Mouse (Mus musculus) ES-Bruce4 (cell line): ENCODE measurements around the gene Ypel2. TPM values are rescaled to one million over a fixed set of nuclear protein-coding genes. Genes with fewer than 3 reads are reported as not detected.

Experiments used
- H3K27ac ChIP-seq: 2 replicates; pipeline ENCODE4 v1.5.1; 2012; ENCODE audit warnings: low read length, inconsistent platforms; ENCODE audit not compliant: insufficient read depth
- H3K27me3 ChIP-seq: 2 replicates; pipeline ENCODE4 v1.6.1; 2012; ENCODE audit warnings: mild to moderate bottlenecking, low read length, inconsistent platforms; ENCODE audit not compliant: control insufficient read depth, poor library complexity, insufficient read depth, severe bottlenecking
- H3K36me3 ChIP-seq: 2 replicates; pipeline ENCODE4 v1.6.1; 2012; ENCODE audit warnings: inconsistent platforms, mild to moderate bottlenecking, low read length, moderate library complexity; ENCODE audit not compliant: control insufficient read depth, poor library complexity, insufficient read depth, severe bottlenecking
- H3K4me1 ChIP-seq: one replicate; pipeline ENCODE4 v1.8.1; 2011; ENCODE audit warnings: low read length; ENCODE audit not compliant: control insufficient read depth, insufficient read depth
- H3K4me3 ChIP-seq: 2 replicates; pipeline ENCODE4 v1.5.1; 2011; ENCODE audit warnings: low read depth, mild to moderate bottlenecking, low read length
- H3K9ac ChIP-seq: 2 replicates; pipeline ENCODE4 v1.6.1; 2012; ENCODE audit warnings: low read depth, mild to moderate bottlenecking, inconsistent platforms; ENCODE audit not compliant: poor library complexity, severe bottlenecking
- H3K9me3 ChIP-seq: replicated peaks from 2 replicates; pipeline ENCODE4 v1.6.1; 2012; ENCODE audit warnings: mild to moderate bottlenecking, low read length, inconsistent platforms; ENCODE audit not compliant: control insufficient read depth, poor library complexity, insufficient read depth, severe bottlenecking
- CTCF ChIP-seq: IDR thresholded peaks from one replicate; pipeline ENCODE4 v1.8.1; 2011; ENCODE audit warnings: low read depth, low read length
- EP300 ChIP-seq: IDR thresholded peaks from 2 replicates; pipeline ENCODE4 v1.6.1; 2011; ENCODE audit warnings: low read depth, low read length; ENCODE audit not compliant: insufficient read depth
- POLR2A ChIP-seq: IDR thresholded peaks from one replicate; pipeline ENCODE4 v1.8.1; 2011; ENCODE audit warnings: low read length; ENCODE audit not compliant: insufficient read depth
- polyA plus RNA-seq: library from polyadenylated mRNA; stranded (reverse); fragments of >200 nt; gene quantifications from 2 replicates; pipeline ENCODE4 v1.2.4, GENCODE M21; 2011; ENCODE audit warnings: low read depth; ENCODE audit not compliant: missing spikeins, insufficient read depth, insufficient read length

Ypel2 gene
- polyA plus RNA-seq, 1 experiment, result 6.9 TPM

GRCm38 (mm10) chr11:86962362-86962761 lies 31.1 kb downstream of the Ypel2 start:
- H3K4me3 ChIP-seq, result no peak overlapping the region
- TF ChIP-seq CTCF (no peak), EP300 (no peak), POLR2A (no peak)
- H3K9ac ChIP-seq, result no peak overlapping the region
- no peaks in the 10 kb centered on the region for H3K27me3 ChIP-seq
- H3K36me3 ChIP-seq, result no peaks in the 10 kb centered on the region
- H3K4me1 ChIP-seq, result no peaks in the 10 kb centered on the region
- H3K9me3 ChIP-seq, result no peaks in the 10 kb centered on the region
- H3K27ac ChIP-seq, result no peak overlapping the region

DNA sequence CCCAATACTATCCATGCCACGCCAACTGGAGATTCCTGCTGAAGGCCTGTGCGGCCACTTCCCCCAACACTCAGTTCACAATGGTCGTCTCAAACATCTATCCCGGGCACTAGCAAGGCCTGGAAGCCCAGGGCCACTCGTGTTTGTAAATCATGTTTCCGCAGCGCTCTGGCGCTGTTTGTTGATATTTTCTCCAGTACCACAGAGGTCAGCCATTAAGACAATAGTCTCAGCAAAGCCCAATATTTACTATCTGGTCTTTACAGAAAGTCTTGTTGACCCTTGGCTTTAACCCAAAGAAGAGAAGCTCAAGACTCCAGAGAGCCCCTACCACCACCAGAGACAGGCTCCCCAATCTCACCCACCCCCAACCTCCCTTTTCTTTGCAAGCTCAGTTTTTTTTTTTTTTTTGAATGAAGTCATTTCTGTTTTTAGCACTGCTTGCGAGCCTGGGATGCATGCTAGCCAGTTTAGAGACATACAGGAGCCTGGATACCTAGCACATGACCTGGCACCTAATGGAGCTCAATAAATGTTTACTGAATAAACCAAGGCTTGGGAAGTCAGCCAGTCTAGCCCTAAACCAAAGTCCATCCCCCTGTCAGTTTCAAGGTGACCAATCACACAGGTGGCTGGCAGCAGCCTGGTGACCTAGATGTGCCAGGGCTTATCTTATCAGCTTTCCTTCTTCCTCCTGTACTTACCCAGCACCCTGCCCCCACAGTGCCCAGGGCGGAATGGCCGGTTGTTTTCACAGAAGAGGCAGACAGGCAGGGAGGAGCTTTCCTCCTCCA lies 31.8 kb downstream of the Ypel2 start:
- H3K9me3 ChIP-seq, result no peaks in the 10 kb centered on the region
- no peaks in the 10 kb centered on the region for H3K27me3 ChIP-seq
- H3K4me3 ChIP-seq, result no peak overlapping the region
- TF ChIP-seq EP300, result no peak
- H3K27ac ChIP-seq, result no peak overlapping the region
- no peaks in the 10 kb centered on the region for H3K36me3 ChIP-seq
- no peak overlapping the region for H3K9ac ChIP-seq
- H3K4me1 ChIP-seq, result no peaks in the 10 kb centered on the region

DNA sequence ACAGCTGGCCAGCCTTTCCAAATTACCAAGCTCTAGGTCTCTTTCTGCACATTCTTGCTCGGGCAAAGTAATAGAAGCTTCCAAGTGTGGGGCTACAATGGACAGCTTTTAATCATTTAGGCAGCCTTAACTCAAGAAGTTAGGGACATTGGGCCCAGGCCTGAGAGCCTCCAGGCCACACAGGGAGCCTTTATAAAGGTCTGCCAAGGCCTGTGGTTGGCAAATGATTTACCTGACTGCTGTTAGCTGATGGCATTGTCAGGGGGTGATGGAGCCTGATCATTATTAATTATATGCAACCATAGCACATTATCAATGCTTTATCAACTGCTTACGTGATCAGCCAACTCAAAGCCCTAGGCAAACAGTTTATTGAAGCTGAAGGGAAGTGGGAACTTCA lies 33.2 kb downstream of the Ypel2 start:
- H3K9ac ChIP-seq, result no peak overlapping the region
- H3K9me3 ChIP-seq, result no peaks in the 10 kb centered on the region
- H3K27me3 ChIP-seq, result no peaks in the 10 kb centered on the region
- no peaks in the 10 kb centered on the region for H3K36me3 ChIP-seq
- no peak overlapping the region for H3K27ac ChIP-seq
- H3K4me3 ChIP-seq, result no peak overlapping the region
- TF ChIP-seq CTCF, result no peak
- no peak for TF ChIP-seq POLR2A
- no peak for TF ChIP-seq EP300
- H3K4me1 ChIP-seq, result no peaks in the 10 kb centered on the region

GRCm38 (mm10) chr11:86958721-86959675 lies 34.5 kb downstream of the Ypel2 start:
- TF ChIP-seq EP300 (no peak), POLR2A (no peak), CTCF (no peak)
- H3K9me3 ChIP-seq, result peaks cover 5% of the 10 kb centered on the region; the same call in 1 of the 2 replicates
- H3K9ac ChIP-seq, result no peak overlapping the region
- no peaks in the 10 kb centered on the region for H3K27me3 ChIP-seq
- no peak overlapping the region for H3K4me3 ChIP-seq
- H3K4me1 ChIP-seq, result no peaks in the 10 kb centered on the region
- H3K27ac ChIP-seq, result no peak overlapping the region
- H3K36me3 ChIP-seq, result no peaks in the 10 kb centered on the region

DNA sequence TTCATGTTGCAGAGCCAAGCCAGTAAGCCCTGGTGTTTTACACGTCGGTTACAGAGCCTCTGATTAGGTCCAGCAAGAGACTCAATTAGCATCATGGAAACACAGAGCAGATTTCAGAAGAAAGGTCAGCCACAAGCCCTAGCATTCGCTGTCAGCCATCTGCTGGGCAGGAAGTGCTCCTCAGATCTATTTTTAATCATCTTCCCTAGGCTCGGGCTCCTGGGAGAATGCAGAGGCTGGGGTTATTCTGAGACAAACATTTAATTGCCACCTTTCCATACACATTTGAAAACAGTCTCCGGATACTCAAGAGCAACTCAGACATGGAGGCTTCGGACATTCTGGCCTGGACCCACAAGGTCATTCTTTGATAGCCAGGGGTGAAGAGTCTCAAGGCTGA lies 35.3 kb downstream of the Ypel2 start:
- no peaks in the 10 kb centered on the region for H3K36me3 ChIP-seq
- no peak overlapping the region for H3K4me3 ChIP-seq
- no peak overlapping the region for H3K9ac ChIP-seq
- TF ChIP-seq POLR2A (no peak), CTCF (no peak), EP300 (no peak)
- H3K27me3 ChIP-seq, result no peaks in the 10 kb centered on the region
- no peak overlapping the region for H3K27ac ChIP-seq
- peaks cover 5% of the 10 kb centered on the region; the same call in 1 of the 2 replicates for H3K9me3 ChIP-seq
- H3K4me1 ChIP-seq, result no peaks in the 10 kb centered on the region
